Mouse (Mus musculus) limb, embryonic 11.5 days (tissue): ENCODE data around the gene Senp5. TPM values are rescaled to one million over a fixed set of nuclear protein-coding genes. Genes with fewer than 3 reads are reported as not detected.

Experiments used
- ATAC-seq: fragments of 200-750 bp; cut with Nextera tagmentation; 2 replicates; pipeline ENCODE4 v1.8.0; 2017; ENCODE audit warnings: low read depth; ENCODE audit not compliant: insufficient number of reproducible peaks, low FRiP score, low TSS enrichment
- DNase-seq: peaks from one replicate; pipeline ENCODE4 v3.0.0-alpha.2; 2015; ENCODE audit warnings: low spot score
- H3K27ac ChIP-seq: fragments of 300-500 bp; sonication (generic); replicated peaks from 2 replicates; pipeline ENCODE4 v1.5.1; 2014; ENCODE audit warnings: low read depth, mild to moderate bottlenecking, low read length
- H3K27me3 ChIP-seq: fragments of 300-500 bp; sonication (generic); 2 replicates; pipeline ENCODE4 v1.6.1; 2014; ENCODE audit warnings: mild to moderate bottlenecking, low read length, mixed read lengths; ENCODE audit not compliant: control insufficient read depth, insufficient read depth
- H3K36me3 ChIP-seq: fragments of 300-500 bp; sonication (generic); 2 replicates; pipeline ENCODE4 v1.6.1; 2014; ENCODE audit warnings: mild to moderate bottlenecking, low read length, moderate library complexity, mixed read lengths; ENCODE audit not compliant: control insufficient read depth, insufficient read depth
- H3K4me1 ChIP-seq: fragments of 300-500 bp; sonication (generic); 2 replicates; pipeline ENCODE4 v1.6.1; 2014; ENCODE audit warnings: low read length, mixed read lengths; ENCODE audit not compliant: control insufficient read depth, insufficient read depth
- H3K4me2 ChIP-seq: fragments of 300-500 bp; sonication (generic); 2 replicates; pipeline ENCODE4 v1.6.1; 2014; ENCODE audit warnings: low read depth, mild to moderate bottlenecking, moderate library complexity; ENCODE audit not compliant: severe bottlenecking
- H3K4me3 ChIP-seq: fragments of 300-500 bp; sonication (generic); 2 replicates; pipeline ENCODE4 v1.5.1; 2014; ENCODE audit warnings: low read depth, low read length
- H3K9ac ChIP-seq: fragments of 300-500 bp; sonication (generic); 2 replicates; pipeline ENCODE4 v1.6.1; 2014; ENCODE audit warnings: mild to moderate bottlenecking, low read length
- H3K9me3 ChIP-seq: fragments of 300-500 bp; sonication (generic); 2 replicates; pipeline ENCODE4 v1.6.1; 2016; ENCODE audit warnings: low read length; ENCODE audit not compliant: control insufficient read depth
- WGBS: fragments of 180-500 bp; shearing (Covaris S2); extraction: QIAGEN DNeasy Blood & Tissue Kit; methylation state at CpG from one replicate; pipeline ENCODE4 v1.1.7; 2014; 5-methylcytosine and 5-hydroxymethylcytosine counted together
- polyA plus RNA-seq: library from polyadenylated mRNA; unstranded; fragments of >200 nt; fragmentation: Nextera tagmentation; extraction: Ambion mirVana; gene quantifications from 2 replicates; pipeline ENCODE4 v1.2.1, GENCODE M21; 2014

Senp5 gene
- polyA plus RNA-seq, 1 experiment from 2014 or later: 10.9 TPM

- Histone ChIP-seq H3K27me3 (peaks cover 37% of the 10 kb centered on the region), H3K9ac (no peak overlapping the region; the same call in 1 of the 2 replicates)
These were observed 67.8 kb downstream of the Senp5 start for GRCm38 (mm10) chr16:31935091-31935979.

GRCm38 (mm10) chr16:31934550-31935010 is 68.5 kb downstream of the Senp5 start:
- Histone ChIP-seq H3K27ac (no peak overlapping the region), H3K4me1 (0 out of 2 replicates have a peak, but pooled peaks cover 7% of the 10 kb centered on the region), H3K36me3 (no peaks in the 10 kb centered on the region), H3K4me2 (no peak overlapping the region; the same call in 1 of the 2 replicates), H3K9ac (no peak overlapping the region), H3K27me3 (peaks cover 37% of the 10 kb centered on the region), H3K9me3 (no peaks in the 10 kb centered on the region), H3K4me3 (no peak overlapping the region)
- DNase-seq (peak; percentile 34), ATAC-seq (no peak)
- 21% methylated on average over 13 of the region's 13 CpGs for WGBS

More at GRCm38 (mm10) chr16:31935091-31935979, 67.8 kb downstream of the Senp5 start:
- H3K36me3 ChIP-seq: no peaks in the 10 kb centered on the region
- H3K4me2 ChIP-seq: peak overlapping the region; percentile 39
- peak overlapping the region; percentile 22; the same call in 1 of the 2 replicates for H3K4me3 ChIP-seq
- 0 out of 2 replicates have a peak, but pooled peaks cover 7% of the 10 kb centered on the region for H3K4me1 ChIP-seq
- no peak for ATAC-seq
- no peak overlapping the region for H3K27ac ChIP-seq
- 5% methylated on average over 36 of the region's 36 CpGs for WGBS
- DNase-seq: peak; percentile 47
- H3K9me3 ChIP-seq: no peaks in the 10 kb centered on the region

- H3K36me3 ChIP-seq: no peaks in the 10 kb centered on the region
- peak within 1 kb of the TSS; percentile 78 for H3K4me2 ChIP-seq
- peaks cover 37% of the 10 kb centered on the region for H3K27me3 ChIP-seq
- 0 out of 2 replicates have a peak, but pooled peaks cover 7% of the 10 kb centered on the region for H3K4me1 ChIP-seq
- WGBS: 10% methylated on average over 42 of the region's 42 CpGs
- no peak within 1 kb of the TSS for H3K27ac ChIP-seq
- H3K9me3 ChIP-seq: no peaks in the 10 kb centered on the region
- peak within 1 kb of the TSS; percentile 42 for H3K4me3 ChIP-seq
- no peak for ATAC-seq
- DNase-seq: peak; percentile 50
- peak within 1 kb of the TSS; percentile 54 for H3K9ac ChIP-seq
These were observed 69.1 kb downstream of the Senp5 start, which contains the start of gene Pigz for GRCm38 (mm10) chr16:31933751-31934549. Gene Pigz (plus strand): TSS chr16:31933851.

GRCm38 (mm10) chr16:31932840-31933697 is 70.0 kb downstream of the Senp5 start:
- WGBS: 2% methylated on average over 50 of the region's 50 CpGs
- Histone ChIP-seq H3K4me2 (peak overlapping the region; percentile 78), H3K4me3 (peak overlapping the region; percentile 42), H3K27me3 (peaks cover 37% of the 10 kb centered on the region), H3K27ac (no peak overlapping the region), H3K9ac (peak overlapping the region; percentile 54), H3K36me3 (no peaks in the 10 kb centered on the region), H3K9me3 (no peaks in the 10 kb centered on the region), H3K4me1 (0 out of 2 replicates have a peak, but pooled peaks cover 7% of the 10 kb centered on the region)
- ATAC-seq: peak; percentile 85
- DNase-seq: peak; percentile 90

DNA sequence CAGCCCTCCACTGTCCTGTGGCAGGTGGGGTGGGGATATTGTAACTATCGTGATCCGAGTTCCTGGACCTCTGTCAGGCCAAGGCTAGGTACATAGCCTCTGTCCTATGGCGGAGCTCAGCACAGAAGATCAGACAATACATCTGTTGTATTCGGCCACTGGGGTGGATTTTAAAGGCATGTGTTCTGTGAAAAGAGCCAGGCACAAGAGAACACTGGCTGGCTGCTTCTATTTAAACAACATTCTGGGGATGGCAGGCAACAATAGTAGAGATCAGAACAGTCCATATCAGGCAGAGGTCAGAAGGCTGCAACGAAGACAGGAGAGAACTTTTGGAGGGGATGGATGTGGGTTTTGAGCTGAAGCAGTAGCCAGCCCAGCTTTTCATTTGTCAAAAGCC is 70.8 kb downstream of the Senp5 start:
- 73% methylated on average over 5 of the region's 5 CpGs for WGBS
- Histone ChIP-seq H3K27ac (no peak overlapping the region), H3K36me3 (no peaks in the 10 kb centered on the region), H3K27me3 (peaks cover 37% of the 10 kb centered on the region), H3K9me3 (no peaks in the 10 kb centered on the region), H3K4me3 (no peak overlapping the region), H3K9ac (no peak overlapping the region), H3K4me2 (no peak overlapping the region), H3K4me1 (0 out of 2 replicates have a peak, but pooled peaks cover 7% of the 10 kb centered on the region)
- no peak for ATAC-seq
- no peak for DNase-seq

GRCm38 (mm10) chr16:31931330-31931729 is 71.8 kb downstream of the Senp5 start:
- no peak for DNase-seq
- WGBS: 60% methylated on average over 17 of the region's 17 CpGs
- Histone ChIP-seq H3K9ac (no peak overlapping the region), H3K4me1 (0 out of 2 replicates have a peak, but pooled peaks cover 7% of the 10 kb centered on the region), H3K4me2 (no peak overlapping the region), H3K9me3 (no peaks in the 10 kb centered on the region), H3K27ac (no peak overlapping the region), H3K27me3 (peaks cover 34% of the 10 kb centered on the region), H3K4me3 (no peak overlapping the region), H3K36me3 (no peaks in the 10 kb centered on the region)
- no peak for ATAC-seq

DNA sequence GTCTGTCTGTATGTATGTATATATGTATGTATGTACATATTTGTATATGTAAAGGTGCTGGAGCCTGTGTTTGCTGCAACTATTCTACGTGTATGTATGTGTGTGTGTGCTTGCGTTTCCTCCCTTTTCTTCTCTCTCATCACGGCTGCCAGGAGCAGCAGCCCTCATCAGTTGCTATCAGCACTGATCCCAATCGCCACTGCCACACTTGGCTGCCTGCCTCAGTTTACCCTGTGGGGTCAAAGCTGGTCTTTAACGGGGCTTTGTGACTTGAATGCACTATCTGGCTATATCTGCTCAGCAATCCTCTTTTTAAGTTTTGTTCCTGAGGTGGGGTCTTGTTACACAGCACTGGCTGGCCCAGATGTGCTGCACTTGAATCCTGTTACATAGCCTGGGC is 75.7 kb downstream of the Senp5 start:
- Histone ChIP-seq H3K9ac (no peak overlapping the region), H3K27ac (no peak overlapping the region), H3K4me1 (no peaks in the 10 kb centered on the region), H3K4me2 (no peak overlapping the region), H3K27me3 (no peaks in the 10 kb centered on the region), H3K9me3 (no peaks in the 10 kb centered on the region), H3K4me3 (no peak overlapping the region), H3K36me3 (no peaks in the 10 kb centered on the region)
- 87% methylated on average over 5 of the region's 5 CpGs for WGBS
- no peak for DNase-seq
- no peak for ATAC-seq
